Mouse (Mus musculus): ENCODE measurements around the gene Otud7b. TPM values are rescaled to one million over a fixed set of nuclear protein-coding genes. Genes with fewer than 3 reads are reported as not detected.

Gene Otud7b
- polyA plus RNA-seq, 1 experiment, result 19.9 TPM

GRCm38 (mm10) chr3:96065754-96066375, 38.5 kb upstream of the Otud7b start:
- Histone ChIP-seq H3K27ac (ENCODE audit: insufficient read depth, low read length) (no peak overlapping the region), H3K4me1 (ENCODE audit: control insufficient read depth, insufficient read depth, low read length) (no peaks in the 10 kb centered on the region), H3K4me3 (ENCODE audit: insufficient read depth, low read length) (peak overlapping the region; percentile 6; the same call in 1 of the 2 replicates)
- TF ChIP-seq CTCF (IDR thresholded peaks at IDR 0.05; ENCODE audit: extremely low read depth, insufficient read depth, low read length), result peak; percentile 57
- no peak for TF ChIP-seq POLR2A (IDR thresholded peaks at IDR 0.05; ENCODE audit: extremely low read depth, insufficient read depth, low read length)

GRCm38 (mm10) chr3:96066741-96067140, 37.6 kb upstream of the Otud7b start:
- H3K4me3 ChIP-seq (ENCODE audit: insufficient read depth, low read length), result no peak overlapping the region
- TF ChIP-seq POLR2A (IDR thresholded peaks at IDR 0.05; ENCODE audit: extremely low read depth, insufficient read depth, low read length) (no peak), CTCF (IDR thresholded peaks at IDR 0.05; ENCODE audit: extremely low read depth, insufficient read depth, low read length) (no peak)
- H3K4me1 ChIP-seq (ENCODE audit: control insufficient read depth, insufficient read depth, low read length), result no peaks in the 10 kb centered on the region
- no peak overlapping the region for H3K27ac ChIP-seq (ENCODE audit: insufficient read depth, low read length)

GRCm38 (mm10) chr3:96069046-96069445, 35.3 kb upstream of the Otud7b start:
- H3K4me3 ChIP-seq (ENCODE audit: insufficient read depth, low read length), result no peak overlapping the region
- no peaks in the 10 kb centered on the region for H3K4me1 ChIP-seq (ENCODE audit: control insufficient read depth, insufficient read depth, low read length)
- TF ChIP-seq POLR2A (IDR thresholded peaks at IDR 0.05; ENCODE audit: extremely low read depth, insufficient read depth, low read length), result no peak
- no peak overlapping the region for H3K27ac ChIP-seq (ENCODE audit: insufficient read depth, low read length)

GRCm38 (mm10) chr3:96069542-96069941, 34.8 kb upstream of the Otud7b start:
- Histone ChIP-seq H3K4me1 (ENCODE audit: control insufficient read depth, insufficient read depth, low read length) (no peaks in the 10 kb centered on the region), H3K27ac (ENCODE audit: insufficient read depth, low read length) (no peak overlapping the region), H3K4me3 (ENCODE audit: insufficient read depth, low read length) (no peak overlapping the region)
- no peak for TF ChIP-seq POLR2A (IDR thresholded peaks at IDR 0.05; ENCODE audit: extremely low read depth, insufficient read depth, low read length)
- no peak for TF ChIP-seq CTCF (IDR thresholded peaks at IDR 0.05; ENCODE audit: extremely low read depth, insufficient read depth, low read length)

- Histone ChIP-seq H3K27ac (ENCODE audit: insufficient read depth, low read length) (no peak overlapping the region), H3K4me3 (ENCODE audit: insufficient read depth, low read length) (no peak overlapping the region), H3K4me1 (ENCODE audit: control insufficient read depth, insufficient read depth, low read length) (no peaks in the 10 kb centered on the region)
- no peak for TF ChIP-seq POLR2A (IDR thresholded peaks at IDR 0.05; ENCODE audit: extremely low read depth, insufficient read depth, low read length)
- no peak for TF ChIP-seq CTCF (IDR thresholded peaks at IDR 0.05; ENCODE audit: extremely low read depth, insufficient read depth, low read length)
Measured at GRCm38 (mm10) chr3:96070241-96070640, 34.1 kb upstream of the Otud7b start.

- no peak overlapping the region for H3K4me3 ChIP-seq (ENCODE audit: insufficient read depth, low read length)
- H3K4me1 ChIP-seq (ENCODE audit: control insufficient read depth, insufficient read depth, low read length), result no peaks in the 10 kb centered on the region
- no peak overlapping the region for H3K27ac ChIP-seq (ENCODE audit: insufficient read depth, low read length)
- TF ChIP-seq POLR2A (IDR thresholded peaks at IDR 0.05; ENCODE audit: extremely low read depth, insufficient read depth, low read length) (no peak), CTCF (IDR thresholded peaks at IDR 0.05; ENCODE audit: extremely low read depth, insufficient read depth, low read length) (no peak)
Measured at GRCm38 (mm10) chr3:96072921-96073486, 31.3 kb upstream of the Otud7b start.

GRCm38 (mm10) chr3:96078066-96078465, 26.3 kb upstream of the Otud7b start:
- Histone ChIP-seq H3K27ac (ENCODE audit: insufficient read depth, low read length) (no peak overlapping the region), H3K4me1 (ENCODE audit: control insufficient read depth, insufficient read depth, low read length) (no peaks in the 10 kb centered on the region), H3K4me3 (ENCODE audit: insufficient read depth, low read length) (no peak overlapping the region)
- TF ChIP-seq CTCF (IDR thresholded peaks at IDR 0.05; ENCODE audit: extremely low read depth, insufficient read depth, low read length), result no peak

- no peak overlapping the region for H3K27ac ChIP-seq (ENCODE audit: insufficient read depth, low read length)
- H3K4me1 ChIP-seq (ENCODE audit: control insufficient read depth, insufficient read depth, low read length), result no peaks in the 10 kb centered on the region
- TF ChIP-seq POLR2A (IDR thresholded peaks at IDR 0.05; ENCODE audit: extremely low read depth, insufficient read depth, low read length) (no peak), CTCF (IDR thresholded peaks at IDR 0.05; ENCODE audit: extremely low read depth, insufficient read depth, low read length) (no peak)
- H3K4me3 ChIP-seq (ENCODE audit: insufficient read depth, low read length), result no peak overlapping the region
Measured at GRCm38 (mm10) chr3:96078711-96079110, 25.6 kb upstream of the Otud7b start.

GRCm38 (mm10) chr3:96081006-96081405, 23.3 kb upstream of the Otud7b start:
- Histone ChIP-seq H3K27ac (ENCODE audit: insufficient read depth, low read length) (no peak overlapping the region), H3K4me3 (ENCODE audit: insufficient read depth, low read length) (no peak overlapping the region), H3K4me1 (ENCODE audit: control insufficient read depth, insufficient read depth, low read length) (no peaks in the 10 kb centered on the region)
- TF ChIP-seq POLR2A (IDR thresholded peaks at IDR 0.05; ENCODE audit: extremely low read depth, insufficient read depth, low read length) (no peak), CTCF (IDR thresholded peaks at IDR 0.05; ENCODE audit: extremely low read depth, insufficient read depth, low read length) (peak; percentile 64)

- TF ChIP-seq CTCF (IDR thresholded peaks at IDR 0.05; ENCODE audit: extremely low read depth, insufficient read depth, low read length), result no peak
- no peak for TF ChIP-seq POLR2A (IDR thresholded peaks at IDR 0.05; ENCODE audit: extremely low read depth, insufficient read depth, low read length)
- H3K4me1 ChIP-seq (ENCODE audit: control insufficient read depth, insufficient read depth, low read length), result no peaks in the 10 kb centered on the region
- no peak overlapping the region for H3K27ac ChIP-seq (ENCODE audit: insufficient read depth, low read length)
- no peak overlapping the region for H3K4me3 ChIP-seq (ENCODE audit: insufficient read depth, low read length)
Measured at GRCm38 (mm10) chr3:96081650-96082049, 22.7 kb upstream of the Otud7b start.
